In the genomic region with DNA sequence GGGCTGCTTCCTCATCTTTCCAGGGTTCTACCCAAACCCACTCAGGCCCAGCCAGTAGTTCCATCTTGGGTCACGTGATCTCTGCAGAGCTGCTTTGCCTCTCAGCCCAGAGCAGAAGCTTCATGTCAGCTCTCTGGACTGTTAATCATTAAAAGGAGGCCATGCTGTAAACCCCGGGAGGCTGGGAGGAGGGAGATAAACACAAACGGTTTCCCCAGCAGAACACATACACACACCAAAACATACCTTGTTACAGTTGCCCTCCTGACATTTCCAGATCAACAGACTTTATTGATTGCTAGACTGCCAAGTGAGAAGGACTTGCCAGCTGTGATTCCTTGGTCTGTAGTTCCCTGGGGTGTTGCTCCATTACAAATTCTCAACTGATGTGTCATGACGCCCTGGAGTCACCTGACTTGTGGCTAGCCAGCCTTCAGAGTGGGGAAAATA, we compare ENCODE assay signal across 14 mouse cellular contexts. TPM values are rescaled to one million over a fixed set of nuclear protein-coding genes. Genes with fewer than 3 reads are reported as not detected.
DNase-seq lines count a peak whose midpoint lies in the region; ATAC-seq and TF ChIP-seq lines count a peak whose summit lies in the region.
"Had no signal": no experiment of that assay in that cellular context is flagged by ENCODE, and none has a peak within 500 bp of the region (broad histone marks: within the 10 kb centered on the region; RNA-seq: fewer than 3 reads in every experiment).

No protein-coding gene starts in this region.

- no peaks in the 10 kb centered on the region for H3K36me3 ChIP-seq in kidney, embryonic 15.5 days
- H3K36me3 ChIP-seq in liver, postnatal 0 days (replicated peaks; ENCODE audit: insufficient read depth, low read length) = no peaks in the 10 kb centered on the region

- 9% methylated on average over 4 of the region's 4 CpGs for WGBS in kidney, embryonic 15.5 days
- WGBS in liver, postnatal 0 days (ENCODE audit: insufficient replicate concordance) = 16% methylated on average over 4 of the region's 4 CpGs

- no peak overlapping the region for H3K9ac ChIP-seq in kidney, embryonic 15.5 days
- no peak overlapping the region for H3K9ac ChIP-seq in liver, postnatal 0 days (replicated peaks)

- no peak for TF ChIP-seq CTCF in liver, postnatal 0 days (IDR thresholded peaks at IDR 0.05; ENCODE audit: low read depth)

- DNase-seq in adrenal gland, postnatal 14 days = peak; percentile 44
- no peak for DNase-seq in adrenal gland, adult 8-10 months
- DNase-seq in NIH3T3 (ENCODE audit: low read depth) = peak; percentile 95
- peak; percentile 31 for DNase-seq in liver, postnatal 0 days
- DNase-seq in embryo, embryonic 10.5 days (ENCODE audit: low spot score) = no peak
- DNase-seq in layer of hippocampus, adult 9-10 months (ENCODE audit: low spot score) = no peak
- DNase-seq in gastrocnemius, postnatal 10 days = no peak
- DNase-seq: B cell, adult 2 months had no signal

- TF ChIP-seq EP300 in liver, postnatal 0 days (IDR thresholded peaks at IDR 0.05; ENCODE audit: low read depth) = no peak

- ATAC-seq in kidney, embryonic 15.5 days (replicated peaks; ENCODE audit: low FRiP score) = peak; percentile 83
- peak; percentile 91 for ATAC-seq in liver, postnatal 0 days

- H3K9me3 ChIP-seq in kidney, embryonic 15.5 days (replicated peaks) = no peaks in the 10 kb centered on the region
- H3K9me3 ChIP-seq in liver, postnatal 0 days (ENCODE audit: low read length) = no peaks in the 10 kb centered on the region

- no peak overlapping the region for H3K4me3 ChIP-seq in kidney, embryonic 15.5 days (replicated peaks)
- no peak overlapping the region for H3K4me3 ChIP-seq in liver, postnatal 0 days (ENCODE audit: low read depth, low read length)

- H3K27me3 ChIP-seq in kidney, embryonic 15.5 days = peaks cover 25% of the 10 kb centered on the region
- peaks cover 15% of the 10 kb centered on the region for H3K27me3 ChIP-seq in liver, postnatal 0 days (ENCODE audit: insufficient read depth, low read length)

- peaks cover 11% of the 10 kb centered on the region for H3K4me1 ChIP-seq in kidney, embryonic 15.5 days
- H3K4me1 ChIP-seq in liver, postnatal 0 days (ENCODE audit: insufficient read depth) = no peaks in the 10 kb centered on the region; the same call in 1 of the 2 replicates

- no peak overlapping the region for H3K4me2 ChIP-seq in kidney, embryonic 15.5 days
- H3K4me2 ChIP-seq in liver, postnatal 0 days (ENCODE audit: low read depth, low read length) = no peak overlapping the region

- H3K27ac ChIP-seq in kidney, embryonic 15.5 days = peak overlapping the region; percentile 64
- H3K27ac ChIP-seq in liver, postnatal 0 days (ENCODE audit: low read depth) = no peak overlapping the region
- H3K27ac ChIP-seq: macrophage had no signal

RNA-seq across cellular contexts. Expression of a gene that starts 7.2 kb away (rescaled TPM):
- not detected in 2 replicates for total RNA-seq in adrenal gland, postnatal 14 days (2021)
- total RNA-seq in adrenal gland, adult 8-10 months (2022) = not detected
- 0.05 TPM in 1 of 2 replicates, not detected in the other for polyA plus RNA-seq in kidney, embryonic 15.5 days (2015; fragmentation: Nextera tagmentation; extraction: Ambion mirVana)
- polyA plus RNA-seq in liver, postnatal 0 days (2015; fragmentation: Nextera tagmentation; extraction: Ambion mirVana) = not detected in 2 replicates
- not detected for total RNA-seq in gastrocnemius, postnatal 10 days (2021)
- polyA plus RNA-seq: embryonic facial prominence, embryonic 11.5 days; heart, embryonic 14.5 days; macrophage; neural tube, embryonic 11.5 days had no signal

RNA-seq across cellular contexts. Expression of a gene that starts 29.0 kb away (rescaled TPM):
- total RNA-seq in adrenal gland, postnatal 14 days (2021) = not detected in 2 replicates
- not detected for total RNA-seq in adrenal gland, adult 8-10 months (2022)
- not detected in 2 replicates for polyA plus RNA-seq in kidney, embryonic 15.5 days (2015; fragmentation: Nextera tagmentation; extraction: Ambion mirVana)
- polyA plus RNA-seq in liver, postnatal 0 days (2015; fragmentation: Nextera tagmentation; extraction: Ambion mirVana) = not detected in 2 replicates
- not detected for total RNA-seq in gastrocnemius, postnatal 10 days (2021)
- total RNA-seq: left cerebral cortex, postnatal 36 days had no signal
- polyA plus RNA-seq: embryonic facial prominence, embryonic 11.5 days; heart, embryonic 14.5 days; macrophage; neural tube, embryonic 11.5 days had no signal

RNA-seq across cellular contexts. Expression of a gene that starts 53.4 kb away (rescaled TPM):
- total RNA-seq in adrenal gland, postnatal 14 days (2021) = not detected in 2 replicates
- total RNA-seq in adrenal gland, adult 8-10 months (2022) = not detected
- polyA plus RNA-seq in kidney, embryonic 15.5 days (2015; fragmentation: Nextera tagmentation; extraction: Ambion mirVana) = 0.09 and 1.0 TPM in 2 replicates
- polyA plus RNA-seq in liver, postnatal 0 days (2015; fragmentation: Nextera tagmentation; extraction: Ambion mirVana) = not detected in 2 replicates
- not detected for total RNA-seq in gastrocnemius, postnatal 10 days (2021)
- total RNA-seq: left cerebral cortex, postnatal 36 days had no signal
- polyA plus RNA-seq: embryonic facial prominence, embryonic 11.5 days; heart, embryonic 14.5 days; macrophage had no signal

Comparison
In these comparisons a context has a peak if more than half of its experiments do, and no peak if none do; other contexts are left out.
1. DNase-seq: peak in adrenal gland, postnatal 14 days (single experiment), NIH3T3 (single experiment) and liver, postnatal 0 days (single experiment); none in adrenal gland, adult 8-10 months (single experiment), embryo, embryonic 10.5 days (single experiment), layer of hippocampus, adult 9-10 months (single experiment) and gastrocnemius, postnatal 10 days (single experiment).